4 mouse cellular contexts compared by ENCODE assay signal in genomic region chr14:4821950-4822349, GRCm38 (mm10). TPM values are rescaled to one million over a fixed set of nuclear protein-coding genes. Genes with fewer than 3 reads are reported as not detected.
"Had no signal": no experiment of that assay in that cellular context is flagged by ENCODE, and none has a peak within 500 bp of the region (broad histone marks: within the 10 kb centered on the region; RNA-seq: fewer than 3 reads in every experiment).

No protein-coding gene starts in this region.

RNA-seq across cellular contexts. Expression of gene Gm3269, which starts 16.0 kb away (rescaled TPM):
- total RNA-seq: megakaryocyte progenitor cell, adult 5-6 weeks; midbrain, postnatal 0 days; monocyte, adult 5-6 weeks; neutrophil, adult 5-6 weeks had no signal

RNA-seq across cellular contexts. Expression of gene Gm3264, which starts 33.4 kb away (rescaled TPM):
- total RNA-seq: megakaryocyte progenitor cell, adult 5-6 weeks; midbrain, postnatal 0 days; monocyte, adult 5-6 weeks; neutrophil, adult 5-6 weeks had no signal

RNA-seq across cellular contexts. Expression of gene Gm9602, which starts 45.8 kb away (rescaled TPM):
- total RNA-seq: megakaryocyte progenitor cell, adult 5-6 weeks; midbrain, postnatal 0 days; monocyte, adult 5-6 weeks; neutrophil, adult 5-6 weeks had no signal
